Mouse (Mus musculus) hindbrain, embryonic 14.5 days (tissue): Measurements from ENCODE around the gene Cerk. TPM values are rescaled to one million over a fixed set of nuclear protein-coding genes. Genes with fewer than 3 reads are reported as not detected.
"Not testable (repeated sequence)": the region's sequence is repeated elsewhere in the genome, so short reads cannot be mapped to it uniquely, and the experiment has no call there.

Source experiments
- ATAC-seq: fragments of 200-750 bp; cut with Nextera tagmentation; 2 replicates; pipeline ENCODE4 v1.8.0; 2017; ENCODE audit warnings: moderate number of reproducible peaks, mild to moderate bottlenecking, moderate TSS enrichment, moderate library complexity; ENCODE audit not compliant: low FRiP score
- DNase-seq: peaks from one replicate; pipeline ENCODE4 v3.0.0-alpha.2; 2015; ENCODE audit warnings: low spot score
- H3K27ac ChIP-seq: fragments of 300-500 bp; sonication (generic); 2 replicates; pipeline ENCODE4 v1.5.1; 2014; ENCODE audit warnings: mild to moderate bottlenecking, moderate library complexity
- H3K27me3 ChIP-seq: fragments of 300-500 bp; sonication (generic); 2 replicates; pipeline ENCODE4 v1.6.1; 2014; ENCODE audit warnings: mild to moderate bottlenecking, low read length, mixed read lengths; ENCODE audit not compliant: control insufficient read depth, insufficient read depth
- H3K36me3 ChIP-seq: fragments of 300-500 bp; sonication (generic); replicated peaks from 2 replicates; pipeline ENCODE4 v1.6.1; 2014; ENCODE audit not compliant: control insufficient read depth, insufficient read depth
- H3K4me1 ChIP-seq: fragments of 300-500 bp; sonication (generic); replicated peaks from 2 replicates; pipeline ENCODE4 v1.6.1; 2014; ENCODE audit warnings: antibody characterized with exemption, low read length, mixed read lengths; ENCODE audit not compliant: control insufficient read depth, insufficient read depth
- H3K4me2 ChIP-seq: fragments of 300-500 bp; sonication (generic); replicated peaks from 2 replicates; pipeline ENCODE4 v1.6.1; 2014; ENCODE audit warnings: mild to moderate bottlenecking, moderate library complexity
- H3K4me3 ChIP-seq: fragments of 300-500 bp; sonication (generic); replicated peaks from 2 replicates; pipeline ENCODE4 v1.5.1; 2014; ENCODE audit warnings: mild to moderate bottlenecking, low read length
- H3K9ac ChIP-seq: fragments of 300-500 bp; sonication (generic); 2 replicates; pipeline ENCODE4 v1.6.1; 2014
- H3K9me3 ChIP-seq: fragments of 300-500 bp; sonication (generic); 2 replicates; pipeline ENCODE4 v1.6.1; 2016; ENCODE audit warnings: low read length; ENCODE audit not compliant: control insufficient read depth
- WGBS: fragments of 180-500 bp; shearing (Covaris S2); extraction: QIAGEN DNeasy Blood & Tissue Kit; methylation state at CpG from one replicate; pipeline ENCODE4 v1.1.7; 2014; 5-methylcytosine and 5-hydroxymethylcytosine counted together
- polyA plus RNA-seq: library from polyadenylated mRNA; unstranded; fragments of >200 nt; fragmentation: Nextera tagmentation; extraction: Ambion mirVana; gene quantifications from 2 replicates; pipeline ENCODE4 v1.2.1, GENCODE M21; 2014

Gene Cerk
- polyA plus RNA-seq, 1 experiment from 2014 or later, result 28.3 TPM

DNA sequence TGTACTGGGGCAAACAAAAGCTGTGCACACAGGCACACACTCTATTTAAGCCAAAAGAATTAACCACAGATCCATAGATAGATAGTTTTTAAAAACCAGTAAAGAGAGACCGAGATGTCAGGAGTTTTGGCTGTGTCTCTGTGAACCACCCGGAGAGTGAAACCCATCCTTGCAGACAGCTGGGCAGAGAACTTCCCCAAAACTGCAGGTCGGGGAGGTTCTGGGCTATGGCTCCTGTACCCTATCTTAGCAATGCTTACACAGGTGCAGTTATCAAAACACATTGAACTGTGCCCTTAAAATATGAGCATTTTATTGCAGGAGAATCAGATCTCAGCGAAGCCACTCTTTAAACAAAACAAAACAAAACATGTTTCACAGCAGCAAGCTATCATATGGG is 5.5 kb downstream of the Cerk start:
- ATAC-seq, result no peak
- 88% methylated on average over 4 of the region's 4 CpGs for WGBS
- H3K9ac ChIP-seq, result no peak overlapping the region

DNA sequence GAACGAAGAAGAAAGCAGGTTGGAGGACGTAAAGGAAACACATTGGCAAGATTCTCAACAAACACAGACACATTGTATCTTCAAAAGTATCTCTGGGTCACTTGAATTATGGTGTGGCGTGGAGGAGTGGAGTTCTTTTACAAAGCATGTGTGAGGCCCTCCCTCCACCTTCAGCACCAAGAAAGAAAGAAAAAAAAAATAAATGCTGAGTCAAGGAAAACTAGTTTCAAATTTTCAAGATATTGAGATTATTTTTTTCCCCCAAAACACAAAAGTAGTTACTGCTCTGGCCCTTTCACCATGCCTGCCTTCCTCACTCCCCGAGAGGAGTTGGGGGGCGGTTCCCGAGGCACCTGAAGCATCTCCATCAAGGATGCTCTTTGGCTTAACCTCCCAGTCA is 7.3 kb downstream of the Cerk start:
- Histone ChIP-seq H3K4me2 (no peak overlapping the region), H3K27me3 (no peaks in the 10 kb centered on the region), H3K9me3 (no peaks in the 10 kb centered on the region), H3K4me3 (no peak overlapping the region), H3K27ac (no peak overlapping the region), H3K9ac (no peak overlapping the region), H3K4me1 (peaks cover 7% of the 10 kb centered on the region), H3K36me3 (no peaks in the 10 kb centered on the region)
- no peak for ATAC-seq
- WGBS, result 87% methylated on average over 6 of the region's 6 CpGs
- no peak for DNase-seq

More for the DNA sequence above, 5.5 kb downstream of the Cerk start:
- no peak for DNase-seq
- Histone ChIP-seq H3K9me3 (no peaks in the 10 kb centered on the region), H3K4me1 (peaks cover 19% of the 10 kb centered on the region), H3K27ac (no peak overlapping the region), H3K4me2 (no peak overlapping the region), H3K4me3 (no peak overlapping the region), H3K27me3 (no peaks in the 10 kb centered on the region), H3K36me3 (no peaks in the 10 kb centered on the region)

DNA sequence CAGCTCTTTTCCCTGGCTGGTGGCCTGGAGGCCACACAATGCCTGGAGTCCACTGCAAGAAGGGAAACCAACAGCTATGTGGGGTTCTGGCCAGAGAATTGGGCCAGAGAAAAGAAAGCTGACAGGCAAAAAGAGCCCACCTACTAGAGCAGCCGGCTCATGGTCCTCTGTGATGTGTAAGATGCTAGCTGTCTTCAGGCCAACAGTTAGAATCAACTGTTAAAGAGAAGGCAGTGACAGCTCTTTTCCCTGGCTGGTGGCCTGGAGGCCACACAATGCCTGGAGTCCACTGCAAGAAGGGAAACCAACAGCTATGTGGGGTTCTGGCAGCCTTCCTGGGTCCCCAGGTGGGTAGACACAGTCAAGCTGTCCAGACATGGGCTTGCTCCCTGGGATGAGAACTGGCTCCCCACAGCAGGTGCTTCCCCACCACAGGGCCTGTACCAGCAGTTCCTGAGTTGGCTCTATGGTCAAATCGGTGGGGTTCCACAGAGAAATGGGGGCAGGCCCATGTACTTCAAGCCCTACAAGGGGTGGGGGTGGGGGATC is 8.2 kb downstream of the Cerk start:
- not testable (repeated sequence) for H3K27ac ChIP-seq, H3K4me2 ChIP-seq, DNase-seq, H3K9ac ChIP-seq, H3K36me3 ChIP-seq, H3K4me3 ChIP-seq, H3K4me1 ChIP-seq, H3K9me3 ChIP-seq, H3K27me3 ChIP-seq
- ATAC-seq, result peak; percentile 8; the same call in 1 of the 2 replicates
- WGBS, result 80% methylated on average over 2 of the region's 2 CpGs

DNA sequence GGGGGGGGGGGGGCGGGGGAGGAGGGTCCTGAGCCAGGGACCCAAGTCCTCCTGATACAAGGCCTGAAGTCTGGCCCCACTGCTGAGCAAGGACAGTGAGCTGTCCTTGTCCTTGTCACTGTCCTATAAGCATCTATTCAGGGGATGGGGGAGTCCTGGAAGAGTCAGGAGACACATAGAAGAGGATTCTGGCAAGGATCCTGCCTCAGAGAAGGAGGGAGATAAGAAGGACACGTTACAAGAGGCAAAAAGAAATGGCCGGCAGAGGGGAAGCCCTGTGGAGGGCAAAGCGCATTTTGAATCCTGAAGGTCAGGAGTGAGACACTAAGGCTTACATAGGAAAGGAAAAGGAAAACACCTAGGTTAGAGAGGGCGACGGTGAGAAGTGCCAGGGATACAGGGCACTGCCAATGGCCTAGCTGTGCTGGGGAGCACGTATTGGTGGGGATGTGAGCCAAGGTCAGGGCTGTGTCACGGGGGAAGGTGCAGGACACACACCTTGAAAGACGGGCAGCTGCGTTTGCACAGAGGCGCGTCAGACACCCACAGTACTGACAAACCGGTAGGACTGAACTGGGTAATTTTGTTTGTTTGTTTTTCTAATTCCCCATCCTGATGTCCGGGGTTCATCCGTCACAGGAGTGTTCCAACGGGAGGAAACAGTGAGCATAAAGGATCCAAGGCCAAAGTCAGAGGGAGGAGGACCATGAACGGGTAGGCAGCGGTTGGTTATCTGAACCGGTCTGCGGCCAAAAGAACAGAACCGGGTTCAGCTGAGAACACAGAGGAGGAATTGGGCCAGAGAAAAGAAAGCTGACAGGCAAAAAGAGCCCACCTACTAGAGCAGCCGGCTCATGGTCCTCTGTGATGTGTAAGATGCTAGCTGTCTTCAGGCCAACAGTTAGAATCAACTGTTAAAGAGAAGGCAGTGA is 8.9 kb downstream of the Cerk start:
- no peaks in the 10 kb centered on the region for H3K36me3 ChIP-seq
- DNase-seq (no peak), ATAC-seq (no peak; the same call in 1 of the 2 replicates)
- H3K4me3 ChIP-seq, result no peak overlapping the region
- no peaks in the 10 kb centered on the region for H3K9me3 ChIP-seq
- no peaks in the 10 kb centered on the region for H3K27me3 ChIP-seq
- H3K4me1 ChIP-seq, result no peaks in the 10 kb centered on the region; the same call in none of the 2 replicates
- no peak overlapping the region for H3K4me2 ChIP-seq
- no peak overlapping the region for H3K27ac ChIP-seq
- 83% methylated on average over 22 of the region's 22 CpGs for WGBS
- no peak overlapping the region for H3K9ac ChIP-seq

DNA sequence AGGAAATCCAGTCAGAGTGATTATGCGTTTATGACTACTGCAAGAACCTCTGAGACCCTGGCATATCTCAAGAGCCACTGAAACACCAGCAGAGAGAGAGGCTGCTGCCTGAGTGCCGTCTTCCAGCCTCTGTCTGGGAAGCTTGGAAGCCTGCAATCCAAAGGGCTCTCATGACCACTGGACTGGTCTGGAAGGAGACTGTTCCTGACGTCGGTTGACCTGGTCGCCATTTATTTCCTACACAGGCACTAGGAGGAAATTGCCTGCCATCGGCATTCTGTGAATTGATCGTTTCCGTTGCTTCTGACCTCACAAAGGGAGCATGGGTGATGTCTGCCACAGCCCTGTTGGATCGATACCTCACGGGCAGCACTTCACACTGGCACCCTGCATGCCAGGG is 9.8 kb downstream of the Cerk start:
- no peak for DNase-seq
- Histone ChIP-seq H3K27ac (no peak overlapping the region), H3K4me1 (no peaks in the 10 kb centered on the region), H3K36me3 (no peaks in the 10 kb centered on the region), H3K9ac (no peak overlapping the region), H3K27me3 (no peaks in the 10 kb centered on the region), H3K4me2 (no peak overlapping the region), H3K9me3 (no peaks in the 10 kb centered on the region), H3K4me3 (no peak overlapping the region)
- WGBS, result 89% methylated on average over 10 of the region's 10 CpGs
- ATAC-seq, result no peak

DNA sequence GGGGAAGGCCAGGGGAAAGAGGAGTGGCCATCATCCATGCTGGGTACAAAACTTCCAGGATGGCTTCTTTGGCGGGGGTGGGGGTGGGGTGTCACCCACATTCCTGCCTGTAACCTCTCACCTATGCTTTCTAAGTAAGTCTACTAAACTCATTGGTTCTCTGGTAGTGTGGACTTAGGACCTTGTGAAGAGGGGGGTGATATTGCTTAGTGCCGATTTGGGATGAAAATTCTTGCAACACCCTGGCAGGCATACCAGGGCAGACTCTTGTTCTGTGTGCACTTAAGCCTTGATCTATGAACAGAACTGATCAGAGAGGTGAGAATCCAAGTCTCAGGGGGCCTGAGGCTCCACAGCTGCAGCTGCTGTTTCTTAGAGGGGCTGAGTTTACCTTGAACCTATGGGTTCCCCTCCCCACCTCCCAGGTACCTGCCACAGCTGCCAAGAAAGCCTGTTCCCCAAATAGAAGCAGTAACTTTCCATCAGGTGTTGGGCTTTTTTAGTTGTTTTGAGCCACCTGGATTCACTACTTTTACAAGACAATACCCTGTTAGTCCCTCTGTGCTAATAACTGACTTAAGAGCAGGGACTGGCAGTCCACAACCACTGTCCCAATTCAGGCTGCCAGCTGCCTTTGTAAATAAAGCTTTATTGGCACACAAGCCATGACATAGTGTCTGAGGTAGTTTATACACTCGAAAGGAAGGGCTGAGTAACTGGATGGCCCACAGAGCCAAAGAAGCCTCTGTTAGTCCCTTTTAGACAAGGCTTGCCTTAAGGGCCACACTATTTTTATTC is 10.5 kb downstream of the Cerk start:
- Histone ChIP-seq H3K9me3 (no peaks in the 10 kb centered on the region), H3K27ac (no peak overlapping the region), H3K27me3 (no peaks in the 10 kb centered on the region), H3K4me2 (no peak overlapping the region), H3K4me1 (no peaks in the 10 kb centered on the region), H3K36me3 (no peaks in the 10 kb centered on the region), H3K9ac (no peak overlapping the region), H3K4me3 (no peak overlapping the region)
- DNase-seq, result no peak
- 85% methylated on average over 3 of the region's 3 CpGs for WGBS
- ATAC-seq, result no peak

DNA sequence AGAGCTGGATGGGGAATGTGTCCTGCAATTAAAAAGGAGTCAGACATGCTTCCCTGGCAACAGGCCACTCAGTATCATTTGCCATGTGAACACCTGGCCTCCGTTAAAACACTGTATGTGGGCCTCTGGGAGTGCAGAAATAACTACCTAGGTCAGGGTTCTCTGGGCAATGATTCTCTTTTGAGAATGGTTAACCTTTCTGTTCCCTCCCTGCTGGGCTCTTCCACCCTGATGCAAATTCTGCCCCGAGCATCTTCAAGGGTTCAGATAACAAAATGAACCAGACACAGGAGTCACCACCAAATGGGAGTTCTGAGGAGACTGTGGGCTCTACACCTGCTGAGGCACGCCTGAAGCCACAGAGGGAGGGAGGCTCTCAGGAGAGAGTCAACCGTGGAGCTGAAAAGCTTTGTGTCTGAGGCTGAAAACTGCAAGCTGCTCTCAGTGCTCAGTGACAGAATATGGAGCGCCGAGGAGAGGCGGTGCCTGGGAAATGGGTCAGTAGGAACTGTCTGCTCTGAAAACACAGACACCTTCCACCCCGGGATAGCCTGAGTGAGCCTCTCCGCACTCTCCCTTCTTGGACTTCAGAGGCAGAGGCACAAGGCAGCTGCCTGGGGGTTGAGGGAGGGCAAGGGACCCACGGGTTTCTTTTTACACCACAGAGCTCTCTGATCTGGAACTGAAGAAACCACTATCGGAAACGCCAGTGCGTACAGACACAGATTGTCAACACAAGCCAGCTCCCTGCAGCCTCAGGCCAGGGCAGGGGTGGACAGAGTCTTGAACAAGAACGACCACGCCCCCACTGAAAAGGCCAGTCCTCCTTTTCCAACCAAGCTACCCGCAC is 12.6 kb downstream of the Cerk start:
- no peaks in the 10 kb centered on the region for H3K27me3 ChIP-seq
- no peak for DNase-seq
- H3K4me1 ChIP-seq, result peaks cover 13% of the 10 kb centered on the region
- ATAC-seq, result no peak
- no peak overlapping the region for H3K4me3 ChIP-seq
- H3K4me2 ChIP-seq, result no peak overlapping the region
- 41% methylated on average over 16 of the region's 16 CpGs for WGBS
- no peak overlapping the region for H3K27ac ChIP-seq
- no peaks in the 10 kb centered on the region for H3K9me3 ChIP-seq
- no peak overlapping the region for H3K9ac ChIP-seq
- H3K36me3 ChIP-seq, result no peaks in the 10 kb centered on the region

DNA sequence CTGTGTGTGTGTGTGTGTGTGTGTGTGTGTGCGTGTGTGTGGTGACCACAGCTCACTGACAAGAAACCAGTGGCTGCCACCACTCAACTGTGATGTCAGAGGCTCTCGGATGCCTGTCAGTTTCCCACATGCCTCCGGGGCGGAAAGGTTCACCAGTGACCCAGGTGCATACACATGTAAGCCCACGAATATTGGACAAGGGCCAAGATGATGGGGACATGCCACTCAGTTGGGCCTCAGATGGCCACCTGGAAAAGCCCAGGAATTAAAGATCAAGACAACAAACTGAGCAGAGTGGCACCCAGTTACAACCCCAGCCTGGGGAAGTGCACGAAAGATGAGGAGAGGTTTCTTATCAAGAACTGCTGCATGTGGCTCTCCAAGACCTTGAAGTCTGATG is 13.4 kb downstream of the Cerk start:
- Histone ChIP-seq H3K27ac (no peak overlapping the region), H3K9me3 (no peaks in the 10 kb centered on the region), H3K9ac (no peak overlapping the region), H3K4me1 (peaks cover 13% of the 10 kb centered on the region), H3K27me3 (no peaks in the 10 kb centered on the region), H3K4me2 (no peak overlapping the region), H3K4me3 (no peak overlapping the region), H3K36me3 (no peaks in the 10 kb centered on the region)
- ATAC-seq (no peak), DNase-seq (no peak)
- 78% methylated on average over 6 of the region's 6 CpGs for WGBS
